Mouse (Mus musculus): Measurements from ENCODE around the gene Etl4.
"Not testable (repeated sequence)": the region's sequence is repeated elsewhere in the genome, so short reads cannot be mapped to it uniquely, and the experiment has no call there.

Gene Etl4

DNA sequence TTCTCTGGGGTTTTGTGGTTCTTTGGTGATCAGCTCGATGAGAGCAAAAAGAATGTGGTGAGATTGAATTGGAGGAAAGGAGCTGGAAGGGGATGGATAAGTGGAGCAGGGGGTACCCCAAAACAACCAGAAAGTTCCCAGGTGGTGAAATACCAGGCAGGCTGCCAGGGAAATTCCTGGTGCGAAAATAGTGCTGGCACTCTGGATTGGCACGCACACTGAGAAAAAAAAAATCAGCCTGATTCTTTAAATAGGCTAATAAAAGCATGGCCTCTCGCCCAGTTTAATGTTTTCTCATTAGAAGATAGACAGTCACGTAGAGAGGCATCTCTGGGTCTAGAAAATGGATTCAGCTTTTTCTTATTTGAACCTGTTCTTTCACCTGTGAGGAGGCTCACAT, 258.0 kb downstream of the Etl4 start:
- peak; percentile 1 for DNase-seq (ENCODE audit: low spot score)

GRCm38 (mm10) chr2:20168156-20168555, 258.6 kb downstream of the Etl4 start:
- no peak for DNase-seq (ENCODE audit: low spot score)

- not testable (repeated sequence) for DNase-seq (ENCODE audit: low spot score)
Observed at GRCm38 (mm10) chr2:20176456-20177184, 267.0 kb downstream of the Etl4 start.

DNA sequence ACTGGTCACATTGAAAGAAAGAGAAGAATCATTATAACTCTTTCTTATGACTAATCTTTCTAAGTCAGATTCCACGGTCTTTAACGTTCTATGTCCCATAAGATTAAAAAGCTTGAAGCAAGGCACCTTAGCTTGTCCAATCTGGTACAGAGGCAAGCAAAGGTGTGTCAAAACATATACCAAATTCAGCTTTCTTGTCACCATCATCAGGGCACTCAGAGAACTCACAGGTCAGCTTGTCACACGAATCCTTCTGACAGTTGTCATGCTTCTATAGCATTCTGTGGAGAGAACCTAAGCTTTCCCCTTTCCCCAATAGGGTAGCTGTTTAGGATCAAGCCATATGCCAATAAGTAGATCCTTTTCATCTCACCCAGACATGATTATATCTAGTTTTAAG, 267.7 kb downstream of the Etl4 start:
- not testable (repeated sequence) for DNase-seq (ENCODE audit: low spot score)

DNA sequence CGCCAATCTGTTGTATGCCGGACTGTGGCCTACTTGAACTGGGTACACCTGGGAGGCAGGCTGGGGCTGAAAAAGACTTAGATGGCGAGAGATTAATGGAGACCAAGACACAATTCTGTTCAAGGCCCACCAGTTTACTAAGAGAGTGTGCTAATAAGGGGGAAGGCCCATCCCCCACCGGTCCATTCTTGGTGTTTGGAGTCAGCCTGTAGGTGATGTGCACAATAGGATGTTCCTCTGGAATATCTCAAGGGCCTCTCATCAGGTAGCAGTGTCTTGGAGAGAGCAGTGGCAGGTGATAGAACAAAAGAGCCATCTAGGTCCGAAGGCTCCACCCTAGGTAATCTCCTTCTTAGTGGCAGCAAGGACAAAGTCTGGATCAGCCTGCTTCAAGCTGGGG, 271.0 kb downstream of the Etl4 start:
- not testable (repeated sequence) for DNase-seq (ENCODE audit: low spot score)

DNA sequence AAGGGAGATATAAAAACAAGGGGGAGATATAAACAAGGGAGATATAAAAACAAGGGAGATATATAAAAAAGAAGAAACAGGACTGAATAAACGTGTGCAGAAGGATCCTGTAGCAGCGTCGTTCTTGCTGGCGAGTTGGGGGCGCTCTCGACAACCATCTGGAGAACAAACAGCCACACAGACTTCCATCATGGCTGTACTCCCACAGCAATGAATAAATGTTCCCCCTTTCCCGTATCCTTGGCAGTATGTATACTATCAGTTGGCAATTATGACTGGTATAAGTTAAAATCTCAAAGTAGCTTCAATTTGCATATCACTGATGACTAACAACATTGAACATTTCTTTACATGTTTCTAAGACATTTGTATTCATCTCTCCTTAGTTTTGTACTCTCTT, 277.6 kb downstream of the Etl4 start:
- not testable (repeated sequence) for DNase-seq (ENCODE audit: low spot score)

DNA sequence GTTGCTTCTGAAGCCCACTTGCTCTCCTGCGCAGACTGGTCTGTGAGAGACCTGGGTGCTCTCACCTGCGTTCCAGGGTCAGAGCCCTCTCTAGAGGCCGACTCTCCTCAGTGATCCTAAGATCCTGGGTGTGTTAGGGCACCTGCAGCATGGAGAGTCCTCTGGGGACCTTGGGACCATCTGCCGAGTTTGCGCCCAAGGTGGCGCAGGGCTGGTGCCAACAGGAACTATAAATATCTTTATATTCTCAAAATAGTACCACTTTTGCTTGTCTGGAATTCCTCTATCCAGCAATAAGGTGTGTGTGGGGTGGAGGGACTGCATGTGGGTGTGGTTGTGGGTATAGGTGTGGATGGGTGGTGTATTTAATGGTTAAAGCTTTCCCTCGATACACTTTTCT, 293.4 kb downstream of the Etl4 start:
- no peak for DNase-seq (ENCODE audit: low spot score)

- DNase-seq (ENCODE audit: low spot score), result no peak
Observed at GRCm38 (mm10) chr2:20206647-20207046, 297.1 kb downstream of the Etl4 start.

GRCm38 (mm10) chr2:20208683-20209194, 299.2 kb downstream of the Etl4 start:
- no peak for DNase-seq (ENCODE audit: low spot score)

DNA sequence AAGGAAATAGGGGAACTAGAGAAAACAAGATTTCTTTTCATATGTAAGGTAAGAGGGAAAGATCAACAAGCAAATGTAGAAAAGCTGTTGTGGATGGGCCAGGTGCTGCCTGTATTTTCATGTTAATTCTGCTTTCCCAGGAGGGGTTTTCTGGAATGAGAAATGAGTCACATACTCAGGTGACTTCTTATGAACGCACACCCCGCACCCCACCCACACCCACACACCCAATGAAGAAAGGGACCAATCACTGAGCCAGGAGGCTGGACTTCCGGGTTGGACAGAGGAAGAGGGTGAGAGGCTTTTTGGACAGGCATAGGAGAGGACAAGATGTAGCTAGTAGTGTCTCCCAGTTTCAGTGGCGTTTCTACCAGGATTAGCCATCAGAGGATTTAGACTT, 299.8 kb downstream of the Etl4 start:
- DNase-seq (ENCODE audit: low spot score), result no peak

GRCm38 (mm10) chr2:20216275-20216674, 306.7 kb downstream of the Etl4 start:
- DNase-seq (ENCODE audit: low spot score), result no peak

GRCm38 (mm10) chr2:20216686-20217437, 307.3 kb downstream of the Etl4 start:
- DNase-seq (ENCODE audit: low spot score), result no peak

- DNase-seq (ENCODE audit: low spot score), result no peak
Observed at GRCm38 (mm10) chr2:20231371-20231770, 321.8 kb downstream of the Etl4 start.

GRCm38 (mm10) chr2:20248043-20248664, 338.6 kb downstream of the Etl4 start:
- no peak for DNase-seq (ENCODE audit: low spot score)

GRCm38 (mm10) chr2:20249403-20249802, 339.8 kb downstream of the Etl4 start:
- DNase-seq (ENCODE audit: low spot score), result no peak

- peak; percentile 49 for DNase-seq (ENCODE audit: low spot score)
Observed at GRCm38 (mm10) chr2:20276124-20276523, 366.5 kb downstream of the Etl4 start.

DNA sequence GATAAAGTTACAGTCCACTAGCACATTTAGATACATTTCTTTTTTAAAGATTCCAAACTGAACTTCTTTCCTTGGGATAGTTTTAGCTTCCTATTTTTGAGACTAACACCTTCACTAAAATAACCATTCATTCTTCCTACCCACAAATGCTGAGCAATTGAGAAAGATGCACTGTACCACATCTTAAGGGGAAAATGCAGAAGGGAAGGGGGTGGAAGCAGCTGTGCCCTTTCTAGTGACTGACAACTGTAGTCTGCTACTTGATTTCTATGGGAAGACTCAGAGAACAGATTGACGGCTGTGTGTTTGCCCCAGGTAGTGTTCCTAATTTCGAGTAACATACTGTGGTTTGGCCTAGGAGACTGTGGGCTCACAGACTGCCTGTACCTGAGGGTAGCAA, 372.3 kb downstream of the Etl4 start:
- DNase-seq (ENCODE audit: low spot score), result no peak

- no peak for DNase-seq (ENCODE audit: low spot score)
Observed at GRCm38 (mm10) chr2:20284425-20284824, 374.8 kb downstream of the Etl4 start.

- no peak for DNase-seq (ENCODE audit: low spot score)
Observed at GRCm38 (mm10) chr2:20290982-20291740, 381.6 kb downstream of the Etl4 start.

DNA sequence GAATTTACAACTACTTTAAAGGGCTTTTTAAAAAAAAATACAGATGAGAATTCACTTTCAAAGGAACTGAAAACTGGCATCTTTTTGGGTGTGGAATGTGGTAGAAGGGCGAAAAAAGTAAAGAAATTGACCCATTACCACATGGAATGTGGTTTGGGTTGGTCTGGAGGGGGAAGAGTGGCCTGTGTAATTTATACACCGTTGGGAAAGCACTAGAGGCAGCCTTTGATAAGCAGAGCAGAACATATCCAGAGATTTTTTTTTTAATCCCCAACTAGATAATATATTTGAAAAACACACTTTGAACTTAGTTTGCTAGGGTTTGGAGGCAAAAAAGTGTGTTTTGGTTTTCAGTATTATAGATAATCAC, 382.1 kb downstream of the Etl4 start:
- no peak for DNase-seq (ENCODE audit: low spot score)

- DNase-seq (ENCODE audit: low spot score), result no peak
Observed at GRCm38 (mm10) chr2:20293336-20293735, 383.8 kb downstream of the Etl4 start.

DNA sequence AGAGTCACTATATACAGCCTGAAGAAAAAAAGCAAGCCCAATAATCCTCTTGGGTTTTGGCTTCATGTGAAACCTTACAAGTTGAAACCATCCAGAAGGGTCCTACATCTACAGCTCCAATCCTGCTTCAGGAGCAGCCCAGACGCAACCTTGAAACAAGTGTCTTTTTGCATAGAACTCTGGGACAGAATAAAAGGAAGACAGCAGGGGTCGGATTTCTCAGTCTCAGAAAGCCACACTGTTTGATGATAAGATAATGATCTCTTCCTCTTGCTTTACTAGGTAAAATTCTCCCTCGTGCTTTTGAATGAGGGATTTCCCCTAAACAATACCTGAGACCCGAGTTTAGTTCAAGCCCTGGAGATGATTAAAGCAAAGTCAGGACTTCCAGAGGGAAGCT, 385.0 kb downstream of the Etl4 start:
- no peak for DNase-seq (ENCODE audit: low spot score)
